Mouse (Mus musculus) MEL (cell line): ENCODE measurements around the gene Nt5dc1. TPM values are rescaled to one million over a fixed set of nuclear protein-coding genes. Genes with fewer than 3 reads are reported as not detected.

Experiments used
- DNase-seq: peaks from one replicate; pipeline ENCODE4 v3.0.0; 2011; ENCODE audit warnings: low read depth, low spot score
- H3K27ac ChIP-seq: 2 replicates; pipeline ENCODE4 v1.5.1; 2012; ENCODE audit warnings: low read depth, mild to moderate bottlenecking, control low read depth, low read length, moderate library complexity; ENCODE audit not compliant: control insufficient read depth
- H3K27me3 ChIP-seq, 2 experiments: fragments of 150-350 bp in 1 of 2; sonication (generic) in 1 of 2; 2 replicates each; pipeline ENCODE4 v1.6.1; 2012; ENCODE audit warnings: low read length in 2 of 2, mild to moderate bottlenecking in 2 of 2, improper control_type of control experiment in 1 of 2, moderate library complexity in 1 of 2; ENCODE audit not compliant: insufficient read depth in 2 of 2, control insufficient read depth in 1 of 2
- H3K36me3 ChIP-seq, 2 experiments: 2 replicates each; pipeline ENCODE4 v1.6.1; 2012 to 2014; ENCODE audit warnings: low read length in 2 of 2, improper control_type of control experiment in 1 of 2, inconsistent platforms in 1 of 2, mild to moderate bottlenecking in 1 of 2; ENCODE audit not compliant: insufficient read depth in 2 of 2, control insufficient read depth in 1 of 2
- H3K4me1 ChIP-seq, 2 experiments: fragments of 150-350 bp in 1 of 2; sonication (generic) in 1 of 2; 2 replicates each; pipeline ENCODE4 v1.6.1; 2012; ENCODE audit warnings: low read length in 2 of 2, improper control_type of control experiment in 1 of 2, mild to moderate bottlenecking in 1 of 2; ENCODE audit not compliant: insufficient read depth in 2 of 2, control insufficient read depth in 1 of 2
- H3K4me3 ChIP-seq, 2 experiments: fragments of 150-350 bp in 1 of 2; sonication (generic) in 1 of 2; 2 replicates each; pipeline ENCODE4 v1.5.1; 2012; ENCODE audit warnings: low read depth in 2 of 2, low read length in 2 of 2, mild to moderate bottlenecking in 2 of 2, moderate library complexity in 2 of 2, control low read depth in 1 of 2, improper control_type of control experiment in 1 of 2; ENCODE audit not compliant: control insufficient read depth in 1 of 2, insufficient read depth in 1 of 2
- H3K79me2 ChIP-seq: 2 replicates; pipeline ENCODE4 v1.6.1; 2012; ENCODE audit warnings: mild to moderate bottlenecking, low read length, moderate library complexity; ENCODE audit not compliant: control insufficient read depth, poor library complexity, insufficient read depth
- H3K9ac ChIP-seq: 2 replicates; pipeline ENCODE4 v1.6.1; 2012; ENCODE audit warnings: low read depth, mild to moderate bottlenecking, control low read depth, low read length, moderate library complexity; ENCODE audit not compliant: control insufficient read depth, poor library complexity, severe bottlenecking
- H3K9me3 ChIP-seq: fragments of 150-350 bp; sonication (generic); replicated peaks from 2 replicates; pipeline ENCODE4 v1.6.1; 2012; ENCODE audit warnings: mild to moderate bottlenecking, low read length, improper control_type of control experiment, moderate library complexity; ENCODE audit not compliant: insufficient read depth
- BHLHE40 ChIP-seq: IDR thresholded peaks from 2 replicates; pipeline ENCODE4 v1.6.1; 2012; ENCODE audit warnings: low read depth, mild to moderate bottlenecking, inconsistent platforms, low read length, improper control_type of control experiment, borderline replicate concordance
- CHD1 ChIP-seq: IDR thresholded peaks from 2 replicates; pipeline ENCODE4 v1.6.1; 2012; ENCODE audit warnings: low read depth, mild to moderate bottlenecking, inconsistent platforms, low read length, improper control_type of control experiment
- CHD2 ChIP-seq: IDR thresholded peaks from 2 replicates; pipeline ENCODE4 v1.6.1; 2011; ENCODE audit warnings: low read length, improper control_type of control experiment
- CTCF ChIP-seq, 3 experiments: IDR thresholded peaks in 2 of 3; conservative IDR thresholded peaks in 1 of 3; 2 replicates each; pipeline ENCODE4 v1.5.1; 2011 to 2012; ENCODE audit warnings: low read length in 3 of 3, low read depth in 2 of 3, mild to moderate bottlenecking in 2 of 3, improper control_type of control experiment in 1 of 3, inconsistent platforms in 1 of 3, mixed read lengths in 1 of 3, moderate library complexity in 1 of 3; ENCODE audit not compliant: control insufficient read depth in 1 of 3, insufficient read depth in 1 of 3, poor library complexity in 1 of 3, severe bottlenecking in 1 of 3
- E2F4 ChIP-seq: IDR thresholded peaks from 2 replicates; pipeline ENCODE4 v1.6.1; 2011; ENCODE audit warnings: low read depth, low read length, improper control_type of control experiment, borderline replicate concordance
- ELF1 ChIP-seq: IDR thresholded peaks from 2 replicates; pipeline ENCODE4 v1.6.1; 2014; ENCODE audit warnings: low read depth, mild to moderate bottlenecking, inconsistent platforms, low read length, improper control_type of control experiment, moderate library complexity
- EP300 ChIP-seq, 2 experiments: IDR thresholded peaks; 2 replicates each; pipeline ENCODE4 v1.6.1; 2011; ENCODE audit warnings: improper control_type of control experiment in 2 of 2, low read length in 2 of 2, low read depth in 1 of 2, mild to moderate bottlenecking in 1 of 2
- GABPA ChIP-seq: IDR thresholded peaks from 2 replicates; pipeline ENCODE4 v1.6.1; 2012; ENCODE audit warnings: low read depth, mild to moderate bottlenecking, inconsistent platforms, low read length, improper control_type of control experiment, moderate library complexity
- HCFC1 ChIP-seq: IDR thresholded peaks from 2 replicates; pipeline ENCODE4 v1.6.1; 2012; ENCODE audit warnings: low read depth, mild to moderate bottlenecking, inconsistent platforms, low read length, improper control_type of control experiment, moderate library complexity
- JUND ChIP-seq: IDR thresholded peaks from 2 replicates; pipeline ENCODE4 v1.6.1; 2011; ENCODE audit warnings: low read depth, mild to moderate bottlenecking, improper control_type of control experiment, low read length
- MYB ChIP-seq: IDR thresholded peaks from 2 replicates; pipeline ENCODE4 v1.6.1; 2011; ENCODE audit warnings: mild to moderate bottlenecking, low read depth, low read length, improper control_type of control experiment
- NELFE ChIP-seq: IDR thresholded peaks from 2 replicates; pipeline ENCODE4 v1.6.1; 2011; ENCODE audit warnings: low read depth, low read length, improper control_type of control experiment
- POLR2A ChIP-seq, 2 experiments: IDR thresholded peaks; 2 replicates each; pipeline ENCODE4 v1.6.1; 2011 to 2012; ENCODE audit warnings: low read length in 2 of 2, mild to moderate bottlenecking in 2 of 2, control low read depth in 1 of 2, improper control_type of control experiment in 1 of 2, low read depth in 1 of 2, moderate library complexity in 1 of 2; ENCODE audit not compliant: control insufficient read depth in 1 of 2, insufficient read depth in 1 of 2, poor library complexity in 1 of 2
- POLR2AphosphoS2 ChIP-seq: IDR thresholded peaks from 2 replicates; pipeline ENCODE4 v1.6.1; 2011; ENCODE audit warnings: low read length, improper control_type of control experiment
- SIN3A ChIP-seq: IDR thresholded peaks from 2 replicates; pipeline ENCODE4 v1.6.1; 2012; ENCODE audit warnings: low read length, improper control_type of control experiment, inconsistent platforms
- ZC3H11A ChIP-seq: IDR thresholded peaks from 2 replicates; pipeline ENCODE4 v1.6.1; 2012; ENCODE audit warnings: low read depth, mild to moderate bottlenecking, inconsistent platforms, low read length, improper control_type of control experiment
- ZNF384 ChIP-seq: IDR thresholded peaks from 2 replicates; pipeline ENCODE4 v1.6.1; 2012; ENCODE audit warnings: low read depth, mild to moderate bottlenecking, inconsistent platforms, low read length, improper control_type of control experiment
- polyA plus RNA-seq, 2 experiments: library from polyadenylated mRNA; stranded (reverse) in 1 of 2; unstranded in 1 of 2; fragments of >175 nt in 1 of 2; fragments of >200 nt in 1 of 2; gene quantifications; 2 replicates each; pipeline versions ENCODE4 v1.2.1 to v1.2.4; 2012; ENCODE audit warnings: low replicate concordance in 2 of 2, low read depth in 1 of 2; ENCODE audit not compliant: insufficient read length in 2 of 2, insufficient read depth in 1 of 2, missing spikeins in 1 of 2
- total RNA-seq: library from RNA; depleted of rRNA; stranded (reverse); fragments of 300-350 nt; gene quantifications from 2 replicates; pipeline ENCODE4 v1.2.3, GENCODE M21; 2012

Gene Nt5dc1
- total and polyA plus RNA-seq, 3 experiments, result 8.9 to 11.5 TPM; not detected in 1

DNA sequence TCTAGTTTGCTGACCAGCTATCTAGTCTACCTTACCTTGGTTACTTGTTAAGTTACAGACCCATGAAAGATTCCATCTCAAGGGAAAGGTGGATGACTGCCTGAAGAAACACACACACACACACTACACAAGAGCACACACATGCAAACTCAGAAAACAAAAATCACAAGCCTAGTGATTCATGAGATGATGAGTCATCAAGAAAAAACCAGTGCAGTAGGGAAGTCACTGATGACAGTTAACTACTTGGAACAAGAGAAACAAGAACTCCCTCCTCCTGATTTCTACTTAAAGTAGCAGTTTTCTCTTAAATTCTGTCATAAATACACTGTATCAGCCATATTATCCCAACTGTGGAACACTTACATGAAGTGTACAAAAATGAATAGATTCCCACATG, 111.3 kb downstream of the Nt5dc1 start:
- no peaks in the 10 kb centered on the region for H3K4me1 ChIP-seq
- H3K27me3 ChIP-seq, result no peaks in the 10 kb centered on the region
- no peaks in the 10 kb centered on the region for H3K79me2 ChIP-seq
- no peaks in the 10 kb centered on the region for H3K9me3 ChIP-seq
- no peak overlapping the region for H3K9ac ChIP-seq
- DNase-seq, result no peak
- no peaks in the 10 kb centered on the region for H3K36me3 ChIP-seq
- no peak overlapping the region for H3K27ac ChIP-seq
- TF ChIP-seq POLR2AphosphoS2 (no peak), BHLHE40 (no peak), EP300 (IDR thresholded peaks at IDR 0.05; ENCODE audit: low read depth in 1 of 2, low read length in 2 of 2) (no peak), CTCF (IDR thresholded peaks at IDR 0.05 in 2 of 3, conservative IDR thresholded peaks at IDR 0.05 in 1 of 3; ENCODE audit: control insufficient read depth in 1 of 3, insufficient read depth in 1 of 3, low read depth in 2 of 3, low read length in 3 of 3, poor library complexity in 1 of 3, severe bottlenecking in 1 of 3) (no peak), ZNF384 (no peak)
- no peak overlapping the region for H3K4me3 ChIP-seq

DNA sequence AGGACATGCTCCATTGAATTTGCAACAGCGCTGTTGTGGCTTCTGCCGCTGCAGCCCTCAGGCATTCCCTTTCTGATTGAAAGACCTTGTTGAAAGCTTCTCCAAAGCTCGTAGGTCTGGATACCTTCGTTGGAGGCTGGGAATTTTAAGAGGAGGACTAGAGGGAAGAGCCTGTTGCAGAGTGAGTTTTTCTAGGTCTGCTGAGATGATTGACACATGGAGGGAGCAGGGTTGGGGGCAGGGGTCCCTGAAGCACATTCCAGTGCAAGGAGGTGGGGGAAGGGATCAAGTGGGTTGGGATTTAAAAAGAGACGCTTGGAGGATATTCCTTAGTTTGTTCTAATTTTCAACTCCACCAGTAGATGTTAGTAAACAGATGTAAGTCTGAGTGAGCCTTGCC, 118.0 kb downstream of the Nt5dc1 start:
- DNase-seq, result no peak
- H3K9me3 ChIP-seq, result no peaks in the 10 kb centered on the region
- no peak overlapping the region for H3K9ac ChIP-seq
- H3K4me3 ChIP-seq, result no peak overlapping the region
- H3K4me1 ChIP-seq, result no peaks in the 10 kb centered on the region
- H3K79me2 ChIP-seq, result no peaks in the 10 kb centered on the region
- H3K27me3 ChIP-seq, result no peaks in the 10 kb centered on the region
- no peak for TF ChIP-seq JUND
- TF ChIP-seq EP300 (IDR thresholded peaks at IDR 0.05; ENCODE audit: low read depth in 1 of 2, low read length in 2 of 2), result no peak
- no peak for TF ChIP-seq GABPA
- no peak for TF ChIP-seq CTCF (IDR thresholded peaks at IDR 0.05 in 2 of 3, conservative IDR thresholded peaks at IDR 0.05 in 1 of 3; ENCODE audit: control insufficient read depth in 1 of 3, insufficient read depth in 1 of 3, low read depth in 2 of 3, low read length in 3 of 3, poor library complexity in 1 of 3, severe bottlenecking in 1 of 3)
- TF ChIP-seq CHD1, result no peak
- TF ChIP-seq ZC3H11A, result no peak
- no peak for TF ChIP-seq SIN3A
- TF ChIP-seq HCFC1, result no peak
- TF ChIP-seq BHLHE40, result no peak
- no peak for TF ChIP-seq NELFE
- TF ChIP-seq ELF1, result no peak
- TF ChIP-seq CHD2, result no peak
- TF ChIP-seq POLR2A (IDR thresholded peaks at IDR 0.05; ENCODE audit: control insufficient read depth in 1 of 2, insufficient read depth in 1 of 2, low read depth in 1 of 2, low read length in 2 of 2, poor library complexity in 1 of 2), result no peak
- TF ChIP-seq E2F4, result no peak
- TF ChIP-seq MYB, result no peak
- H3K36me3 ChIP-seq, result no peaks in the 10 kb centered on the region
- no peak overlapping the region for H3K27ac ChIP-seq
